Mouse (Mus musculus) testis, adult 2 months (tissue): ENCODE measurements at regions not wholly inside any gene's neighbourhood (a gene's known extent, or its start where the extent isn't known, plus 50 kb on each side); places are given as distances from the start of the nearest gene placed in this dataset.

Experiments used
- H3K27ac ChIP-seq: fragments of 200-500 bp; 2 replicates; pipeline ENCODE4 v1.5.1; 2012; ENCODE audit warnings: low read depth, low read length; ENCODE audit not compliant: control insufficient read depth, insufficient read depth
- H3K27me3 ChIP-seq: fragments of 200-500 bp; 2 replicates; pipeline ENCODE4 v1.6.1; 2012; ENCODE audit warnings: mild to moderate bottlenecking, low read length, moderate library complexity; ENCODE audit not compliant: control insufficient read depth, insufficient read depth
- H3K36me3 ChIP-seq: fragments of 200-500 bp; 2 replicates; pipeline ENCODE4 v1.6.1; 2012; ENCODE audit warnings: mild to moderate bottlenecking, low read length; ENCODE audit not compliant: control insufficient read depth, insufficient read depth
- H3K4me1 ChIP-seq: fragments of 200-500 bp; 2 replicates; pipeline ENCODE4 v1.6.1; 2012; ENCODE audit warnings: low read length; ENCODE audit not compliant: control insufficient read depth, insufficient read depth
- H3K4me3 ChIP-seq: fragments of 200-500 bp; 2 replicates; pipeline ENCODE4 v1.5.1; 2012; ENCODE audit warnings: low read depth, mild to moderate bottlenecking, low read length, moderate library complexity, mixed read lengths; ENCODE audit not compliant: control insufficient read depth
- CTCF ChIP-seq: fragments of 200-500 bp; IDR thresholded peaks from 2 replicates; pipeline ENCODE4 v1.5.1; 2012; ENCODE audit warnings: low read depth, mild to moderate bottlenecking, inconsistent platforms, low read length, moderate library complexity; ENCODE audit not compliant: control insufficient read depth, insufficient read depth, insufficient replicate concordance
- POLR2A ChIP-seq: fragments of 200-500 bp; IDR thresholded peaks from 2 replicates; pipeline ENCODE4 v1.6.1; 2012; ENCODE audit warnings: low read depth, mild to moderate bottlenecking, inconsistent platforms, low read length, moderate library complexity; ENCODE audit not compliant: control insufficient read depth

DNA sequence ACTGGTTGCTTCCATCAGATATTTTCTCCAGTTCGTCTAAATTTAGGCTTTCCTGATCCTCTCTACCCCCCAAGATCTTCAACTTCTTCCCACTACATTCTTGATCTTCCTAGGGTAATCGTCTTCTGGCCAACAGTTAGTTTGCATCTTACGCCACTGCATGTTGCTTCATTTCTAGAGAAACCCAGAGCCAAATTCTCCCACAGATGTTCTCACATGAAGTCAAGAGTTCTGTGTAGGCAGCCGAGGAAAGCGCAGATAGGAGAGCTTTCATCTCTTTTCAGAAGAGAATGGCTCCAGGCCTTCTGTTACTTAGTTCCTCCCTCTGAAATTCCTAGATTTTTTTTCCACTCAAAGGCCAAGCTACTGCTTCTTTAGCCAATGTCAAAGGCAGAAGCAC, 179.9 kb downstream of the Fgf10 start:
- H3K27me3 ChIP-seq: no peaks in the 10 kb centered on the region
- H3K4me3 ChIP-seq: no peak overlapping the region
- H3K36me3 ChIP-seq: no peaks in the 10 kb centered on the region
- no peaks in the 10 kb centered on the region for H3K4me1 ChIP-seq
- TF ChIP-seq POLR2A: no peak
- no peak overlapping the region for H3K27ac ChIP-seq

DNA sequence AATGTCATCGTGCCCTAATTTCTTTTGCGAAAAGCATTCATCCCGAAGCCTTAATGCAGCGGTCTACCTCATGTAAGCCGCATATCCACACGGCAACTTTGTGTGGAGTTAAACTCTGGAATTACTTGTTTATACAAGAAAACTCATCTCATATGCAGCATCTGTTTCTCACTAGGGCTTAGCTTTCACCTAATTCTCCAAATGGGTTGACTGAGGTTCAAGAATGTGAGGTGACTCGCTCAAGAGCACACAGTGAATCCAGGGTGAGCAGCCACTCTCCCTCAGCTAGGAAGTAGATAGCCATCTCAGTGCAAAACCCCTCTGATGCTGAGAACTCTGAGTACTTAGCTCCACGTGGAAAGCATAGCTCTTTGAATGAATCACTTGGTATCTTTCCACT, 181.1 kb downstream of the Fgf10 start:
- Histone ChIP-seq H3K27ac (no peak overlapping the region), H3K27me3 (no peaks in the 10 kb centered on the region), H3K36me3 (no peaks in the 10 kb centered on the region), H3K4me1 (no peaks in the 10 kb centered on the region), H3K4me3 (no peak overlapping the region)
- TF ChIP-seq POLR2A (no peak), CTCF (no peak)

DNA sequence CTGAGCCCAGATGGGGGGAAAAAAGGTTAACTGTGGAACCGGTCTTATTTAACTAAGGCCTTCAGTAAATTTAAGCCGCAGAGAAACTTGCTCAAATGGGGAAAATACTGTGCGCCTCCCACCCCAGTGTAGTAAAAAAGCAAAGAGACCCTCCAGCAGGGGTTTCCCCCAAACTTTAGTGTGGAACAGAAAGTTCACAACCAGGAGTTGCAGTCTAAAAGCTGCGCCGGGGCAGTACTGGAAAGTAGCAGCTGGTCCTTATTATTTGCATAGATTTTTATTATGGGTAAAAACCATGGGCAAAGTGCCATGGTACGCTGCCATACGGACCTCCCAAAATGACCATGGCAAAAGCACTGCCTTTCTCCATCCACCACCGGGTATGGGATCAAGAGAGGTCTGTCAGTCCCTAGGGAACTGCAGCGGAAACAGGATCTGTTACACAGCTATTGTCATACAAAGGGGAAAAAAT, 216.8 kb downstream of the Fgf10 start:
- no peaks in the 10 kb centered on the region for H3K36me3 ChIP-seq
- no peak overlapping the region for H3K27ac ChIP-seq
- TF ChIP-seq CTCF: no peak
- H3K4me1 ChIP-seq: no peaks in the 10 kb centered on the region
- no peaks in the 10 kb centered on the region for H3K27me3 ChIP-seq
- no peak overlapping the region for H3K4me3 ChIP-seq

DNA sequence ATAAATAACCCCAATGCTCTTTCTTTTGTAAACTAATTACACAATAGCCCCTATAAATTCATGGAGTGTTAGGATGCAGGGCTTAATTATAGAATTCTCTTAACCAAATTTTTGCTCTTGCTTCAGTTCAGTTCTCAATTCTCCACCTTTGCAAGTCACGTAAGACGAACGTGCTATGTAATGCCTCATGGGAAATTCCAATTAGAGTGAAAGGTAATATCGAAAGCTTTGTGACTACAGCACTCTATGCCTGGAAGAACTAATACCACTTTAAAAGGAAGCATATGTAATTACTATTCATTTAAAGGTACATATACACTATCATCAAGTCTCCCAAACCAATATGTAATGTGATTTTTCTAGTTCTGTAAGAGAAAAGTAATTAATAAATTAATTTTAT, 225.5 kb downstream of the Fgf10 start:
- no peak overlapping the region for H3K27ac ChIP-seq
- no peak overlapping the region for H3K4me3 ChIP-seq
- H3K4me1 ChIP-seq: no peaks in the 10 kb centered on the region
- no peaks in the 10 kb centered on the region for H3K27me3 ChIP-seq
- TF ChIP-seq CTCF (no peak), POLR2A (no peak)
- H3K36me3 ChIP-seq: no peaks in the 10 kb centered on the region

DNA sequence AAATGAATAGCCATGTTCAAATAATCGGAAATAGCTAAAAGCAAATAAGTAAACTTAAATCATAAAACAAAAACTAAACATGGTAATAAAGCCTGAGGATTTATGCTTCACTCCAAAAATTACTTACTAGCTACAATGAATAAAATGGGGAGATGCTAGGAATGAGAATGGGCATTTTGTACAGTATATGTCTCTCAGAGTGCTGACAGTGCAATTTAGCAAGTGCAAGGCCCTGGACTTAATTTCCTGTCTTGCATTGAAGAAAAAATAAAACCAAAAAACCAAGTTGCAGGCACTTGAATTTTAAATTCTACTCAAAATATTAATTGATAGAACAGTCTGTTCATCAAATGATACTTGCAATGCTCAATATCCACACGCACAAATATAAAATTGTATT, 232.4 kb downstream of the Fgf10 start:
- H3K4me1 ChIP-seq: no peaks in the 10 kb centered on the region
- no peaks in the 10 kb centered on the region for H3K36me3 ChIP-seq
- TF ChIP-seq POLR2A: no peak
- no peak overlapping the region for H3K4me3 ChIP-seq
- H3K27ac ChIP-seq: no peak overlapping the region
- H3K27me3 ChIP-seq: no peaks in the 10 kb centered on the region

DNA sequence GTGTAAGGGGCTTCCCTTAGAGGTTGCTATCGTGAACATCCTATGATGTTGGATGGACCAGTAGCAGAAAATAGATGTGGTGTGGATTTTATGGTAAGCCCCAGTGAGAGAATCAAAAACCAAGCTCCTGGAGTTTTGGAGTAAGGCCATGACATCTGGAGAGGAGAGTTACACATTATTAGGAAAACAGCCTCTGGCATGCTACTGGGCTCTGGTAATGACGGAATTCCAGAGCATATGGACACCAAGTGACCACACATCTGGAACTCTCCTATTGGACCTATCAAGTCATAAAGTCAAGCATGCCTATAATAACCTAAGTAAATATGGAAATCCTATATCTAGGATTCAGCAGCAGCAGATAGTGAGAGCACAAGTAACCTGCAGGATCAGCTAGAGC, 240.8 kb downstream of the Fgf10 start:
- H3K4me3 ChIP-seq: no peak overlapping the region
- H3K36me3 ChIP-seq: no peaks in the 10 kb centered on the region
- H3K27ac ChIP-seq: no peak overlapping the region
- H3K27me3 ChIP-seq: no peaks in the 10 kb centered on the region
- no peak for TF ChIP-seq POLR2A
- no peak for TF ChIP-seq CTCF
- H3K4me1 ChIP-seq: no peaks in the 10 kb centered on the region

DNA sequence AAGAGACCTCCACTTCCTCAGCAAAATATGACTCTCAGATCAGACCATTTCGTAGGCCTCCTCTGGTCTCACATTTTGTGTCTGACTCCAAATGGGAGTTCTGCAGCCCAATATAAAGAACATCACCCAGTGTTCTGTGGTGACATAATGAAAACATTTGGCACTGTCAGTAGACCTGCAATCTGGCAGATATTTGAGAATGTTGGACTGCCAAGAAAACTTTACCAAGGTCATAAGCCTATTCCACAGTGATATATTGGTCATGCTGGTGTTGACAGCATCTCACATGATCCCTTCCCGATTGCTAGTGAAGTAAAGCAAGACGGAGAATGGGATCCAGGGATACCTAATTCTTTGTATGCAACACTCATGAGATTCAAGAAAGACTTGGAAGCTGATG, 271.2 kb downstream of the Fgf10 start:
- no peak for TF ChIP-seq CTCF
- TF ChIP-seq POLR2A: no peak

DNA sequence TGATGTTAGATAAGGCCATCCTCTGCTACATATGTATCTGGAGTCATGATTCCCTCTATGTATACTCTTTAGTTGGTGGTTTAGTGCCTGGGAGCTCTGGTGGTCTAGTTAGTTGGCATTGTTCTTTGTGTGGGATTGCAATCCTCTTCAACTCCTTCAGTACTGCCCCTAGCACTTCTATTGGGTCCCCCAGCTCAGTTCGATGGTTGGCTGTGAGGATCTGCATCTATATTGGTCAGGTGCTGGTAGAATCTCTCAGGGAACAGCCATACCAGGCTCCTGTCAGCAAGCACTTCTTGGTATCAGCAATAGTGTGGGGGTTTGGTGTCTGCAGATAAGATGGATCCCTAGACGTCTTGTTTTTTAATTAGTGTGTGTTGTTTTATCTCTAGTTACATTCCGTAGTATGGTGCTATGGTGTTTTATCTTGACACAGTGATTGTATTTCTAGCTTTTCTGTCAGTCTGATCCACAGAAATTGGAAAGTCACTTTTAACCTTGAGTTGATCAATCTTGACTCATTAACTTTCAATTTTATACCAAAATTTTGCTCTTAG, 296.6 kb downstream of the Fgf10 start:
- Histone ChIP-seq H3K36me3 (no peaks in the 10 kb centered on the region), H3K27ac (no peak overlapping the region), H3K4me1 (no peaks in the 10 kb centered on the region), H3K27me3 (no peaks in the 10 kb centered on the region), H3K4me3 (no peak overlapping the region)
- TF ChIP-seq POLR2A (no peak), CTCF (no peak)

More for the DNA sequence above, 271.2 kb downstream of the Fgf10 start:
- Histone ChIP-seq H3K4me1 (no peaks in the 10 kb centered on the region), H3K36me3 (no peaks in the 10 kb centered on the region), H3K4me3 (no peak overlapping the region), H3K27ac (no peak overlapping the region), H3K27me3 (no peaks in the 10 kb centered on the region)
